Mouse (Mus musculus) forebrain, embryonic 16.5 days (tissue): Measurements from ENCODE around the gene Rhog. TPM values are rescaled to one million over a fixed set of nuclear protein-coding genes. Genes with fewer than 3 reads are reported as not detected.
A peak's percentile ranks its signal among the peaks of the same experiment; 100 is the strongest.

ENCODE experiments used
- ATAC-seq: fragments of 200-750 bp; cut with Nextera tagmentation; 2 replicates; pipeline ENCODE4 v1.8.0; 2017; ENCODE audit warnings: mild to moderate bottlenecking, moderate library complexity
- H3K27ac ChIP-seq: fragments of 300-500 bp; sonication (generic); 2 replicates; pipeline ENCODE4 v1.5.1; 2014; ENCODE audit warnings: low read length, control low read depth
- H3K27me3 ChIP-seq: fragments of 300-500 bp; sonication (generic); replicated peaks from 2 replicates; pipeline ENCODE4 v1.6.1; 2014; ENCODE audit warnings: low read length; ENCODE audit not compliant: control insufficient read depth, insufficient read depth
- H3K36me3 ChIP-seq: fragments of 300-500 bp; sonication (generic); 2 replicates; pipeline ENCODE4 v1.6.1; 2014; ENCODE audit not compliant: control insufficient read depth, insufficient read depth
- H3K4me1 ChIP-seq: fragments of 300-500 bp; sonication (generic); replicated peaks from 2 replicates; pipeline ENCODE4 v1.6.1; 2014; ENCODE audit warnings: low read length; ENCODE audit not compliant: control insufficient read depth, insufficient read depth
- H3K4me2 ChIP-seq: fragments of 300-500 bp; sonication (generic); 2 replicates; pipeline ENCODE4 v1.6.1; 2014; ENCODE audit warnings: mild to moderate bottlenecking, low read length, control low read depth
- H3K4me3 ChIP-seq: fragments of 300-500 bp; sonication (generic); replicated peaks from 2 replicates; pipeline ENCODE4 v1.5.1; 2014; ENCODE audit warnings: mild to moderate bottlenecking, low read length, control low read depth
- H3K9ac ChIP-seq: fragments of 300-500 bp; sonication (generic); replicated peaks from 2 replicates; pipeline ENCODE4 v1.6.1; 2014; ENCODE audit warnings: low read depth, low read length, control low read depth
- H3K9me3 ChIP-seq: fragments of 300-500 bp; sonication (generic); 2 replicates; pipeline ENCODE4 v1.6.1; 2016; ENCODE audit warnings: low read length; ENCODE audit not compliant: control insufficient read depth
- WGBS: fragments of 180-500 bp; shearing (Covaris S2); extraction: QIAGEN DNeasy Blood & Tissue Kit; methylation state at CpG from one replicate; pipeline ENCODE4 v1.1.7; 2014; 5-methylcytosine and 5-hydroxymethylcytosine counted together
- polyA plus RNA-seq: library from polyadenylated mRNA; unstranded; fragments of >200 nt; fragmentation: Nextera tagmentation; extraction: Ambion mirVana; gene quantifications from 2 replicates; pipeline ENCODE4 v1.2.1, GENCODE M21; 2015

Rhog gene
- polyA plus RNA-seq, 1 experiment from 2014 or later = 15.4 TPM

GRCm38 (mm10) chr7:102209756-102210721, 45.8 kb downstream of the Rhog start, which contains the start of the genes Nup98 and Pgap2:
TSS of gene Nup98 (minus strand) at chr7:102210176.
TSS of gene Pgap2 (plus strand) at chr7:102210208.
- Histone ChIP-seq H3K4me3 (peak within 1 kb of the TSS; percentile 67), H3K4me2 (peak within 1 kb of the TSS; percentile 87), H3K4me1 (peaks cover 9% of the 10 kb centered on the region), H3K36me3 (no peaks in the 10 kb centered on the region), H3K9me3 (no peaks in the 10 kb centered on the region), H3K27me3 (no peaks in the 10 kb centered on the region), H3K9ac (peak within 1 kb of the TSS; percentile 81), H3K27ac (peak within 1 kb of the TSS; percentile 82)
- ATAC-seq = peak; percentile 98
- WGBS = under 1% methylated on average over 75 of the region's 87 CpGs

DNA sequence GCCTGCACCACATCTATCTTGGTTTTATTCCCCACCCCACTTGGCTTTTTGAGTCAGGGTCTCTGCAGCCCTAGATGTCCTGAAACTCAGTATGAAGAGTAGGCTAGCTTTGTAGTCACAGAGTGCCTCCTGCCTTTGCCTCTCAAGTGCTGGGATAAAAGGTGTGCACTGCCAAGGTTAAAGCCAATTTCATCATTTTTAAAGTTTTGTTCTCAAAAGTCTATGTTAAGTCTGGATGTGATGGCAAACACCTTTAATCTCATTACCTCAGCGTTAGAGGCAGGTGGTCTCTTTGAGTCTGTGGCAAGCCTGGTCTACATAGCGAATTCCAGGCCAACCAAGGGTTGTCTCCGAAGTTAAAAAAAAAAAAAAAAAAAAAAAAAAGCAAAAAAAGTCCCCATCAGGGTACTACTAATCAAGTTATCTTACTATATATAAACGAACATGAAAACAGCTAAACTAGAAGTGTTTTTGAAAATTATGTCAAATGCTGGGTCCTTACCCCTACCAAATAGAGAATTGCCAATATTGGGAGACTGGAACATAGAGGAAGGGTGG, 47.0 kb downstream of the Rhog start:
- no peaks in the 10 kb centered on the region for H3K27me3 ChIP-seq
- H3K27ac ChIP-seq = no peak overlapping the region
- peak overlapping the region; percentile 67 for H3K4me3 ChIP-seq
- no peaks in the 10 kb centered on the region for H3K9me3 ChIP-seq
- H3K4me2 ChIP-seq = peak overlapping the region; percentile 87
- peaks cover 9% of the 10 kb centered on the region for H3K4me1 ChIP-seq
- no peak for ATAC-seq
- WGBS = 63% methylated on average over 4 of the region's 4 CpGs
- no peaks in the 10 kb centered on the region for H3K36me3 ChIP-seq
- peak overlapping the region; percentile 81 for H3K9ac ChIP-seq

- H3K27ac ChIP-seq = no peak overlapping the region
- H3K36me3 ChIP-seq = no peaks in the 10 kb centered on the region
- no peaks in the 10 kb centered on the region for H3K27me3 ChIP-seq
- 90% methylated on average over 1 of the region's 1 CpGs for whole genome bisulfite sequencing
- H3K9ac ChIP-seq = no peak overlapping the region
- H3K4me2 ChIP-seq = no peak overlapping the region
- no peak for ATAC-seq
- H3K9me3 ChIP-seq = no peaks in the 10 kb centered on the region
- peaks cover 9% of the 10 kb centered on the region for H3K4me1 ChIP-seq
- no peak overlapping the region for H3K4me3 ChIP-seq
Observed at GRCm38 (mm10) chr7:102205646-102206045, 50.2 kb downstream of the Rhog start.

DNA sequence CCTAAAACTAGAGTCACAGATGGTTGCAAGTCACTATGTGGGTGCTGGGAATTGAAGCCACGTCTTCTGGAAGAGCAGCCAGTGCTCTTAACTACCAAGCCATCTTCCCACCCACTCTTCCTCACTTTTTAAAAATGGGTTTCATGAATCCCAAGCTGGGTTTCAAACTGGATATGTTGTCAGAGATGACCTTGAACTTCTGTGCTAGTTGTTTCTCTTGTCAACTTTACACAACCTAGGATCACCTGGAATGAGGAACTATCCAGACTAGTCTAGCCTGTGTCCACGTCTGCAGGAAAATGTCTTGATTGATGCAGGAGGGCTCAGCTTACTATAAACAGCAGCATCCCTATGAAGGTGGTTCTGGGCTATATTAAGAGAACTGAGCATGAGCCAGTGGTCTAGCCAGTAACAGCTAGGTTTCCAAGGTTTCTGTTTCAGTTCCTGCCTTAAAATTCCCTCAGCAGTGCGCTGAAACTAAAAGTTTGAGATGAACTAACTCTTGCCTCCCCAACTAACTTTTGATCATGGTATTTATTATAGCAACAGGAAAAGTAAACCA, 51.5 kb downstream of the Rhog start:
- no peaks in the 10 kb centered on the region for H3K9me3 ChIP-seq
- no peak overlapping the region for H3K4me3 ChIP-seq
- 93% methylated on average over 3 of the region's 3 CpGs for WGBS
- H3K4me2 ChIP-seq = no peak overlapping the region
- ATAC-seq = no peak
- H3K9ac ChIP-seq = no peak overlapping the region
- H3K4me1 ChIP-seq = peaks cover 9% of the 10 kb centered on the region
- H3K36me3 ChIP-seq = no peaks in the 10 kb centered on the region
- no peak overlapping the region for H3K27ac ChIP-seq
- H3K27me3 ChIP-seq = no peaks in the 10 kb centered on the region

DNA sequence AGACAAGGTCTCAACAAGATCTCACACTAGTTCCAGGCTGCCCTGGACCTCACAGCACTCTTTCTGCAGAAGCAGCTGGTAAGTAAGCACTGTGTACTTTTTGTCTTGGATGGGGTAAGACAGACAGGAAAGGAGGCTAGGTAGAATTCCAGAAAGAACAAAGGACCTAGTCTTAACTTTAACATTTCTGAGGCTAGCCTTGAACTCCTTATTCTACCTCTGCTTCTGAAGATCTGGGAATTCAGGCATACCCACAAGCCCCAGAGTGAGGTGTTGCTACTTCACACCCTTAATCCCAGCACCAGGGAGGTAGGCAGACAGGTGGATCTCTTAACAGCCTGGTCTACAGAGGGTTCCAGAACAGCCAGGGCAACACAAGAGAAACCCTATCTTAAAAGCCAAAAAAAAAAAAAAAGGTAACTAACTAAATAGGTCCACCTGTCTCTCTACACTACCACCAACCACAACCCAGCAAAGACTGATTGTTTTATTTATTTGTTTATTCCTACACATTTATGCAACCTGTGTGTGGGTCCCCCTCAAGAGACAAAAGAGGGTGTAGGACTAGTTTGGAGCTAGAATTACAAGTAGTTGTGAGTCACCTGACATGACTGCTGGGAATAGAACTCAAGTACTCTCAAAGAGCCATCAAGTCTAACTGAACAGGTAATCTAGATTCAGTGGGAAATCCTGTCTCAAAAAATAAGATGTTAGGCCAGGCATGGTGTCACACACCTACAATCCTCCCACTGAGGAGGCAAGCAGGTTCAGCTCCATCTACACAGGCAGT, 54.7 kb downstream of the Rhog start:
- Histone ChIP-seq H3K4me3 (no peak overlapping the region), H3K9me3 (no peaks in the 10 kb centered on the region), H3K9ac (no peak overlapping the region), H3K27ac (no peak overlapping the region), H3K27me3 (no peaks in the 10 kb centered on the region), H3K4me2 (no peak overlapping the region), H3K4me1 (no peaks in the 10 kb centered on the region), H3K36me3 (no peaks in the 10 kb centered on the region)
- no peak for ATAC-seq

DNA sequence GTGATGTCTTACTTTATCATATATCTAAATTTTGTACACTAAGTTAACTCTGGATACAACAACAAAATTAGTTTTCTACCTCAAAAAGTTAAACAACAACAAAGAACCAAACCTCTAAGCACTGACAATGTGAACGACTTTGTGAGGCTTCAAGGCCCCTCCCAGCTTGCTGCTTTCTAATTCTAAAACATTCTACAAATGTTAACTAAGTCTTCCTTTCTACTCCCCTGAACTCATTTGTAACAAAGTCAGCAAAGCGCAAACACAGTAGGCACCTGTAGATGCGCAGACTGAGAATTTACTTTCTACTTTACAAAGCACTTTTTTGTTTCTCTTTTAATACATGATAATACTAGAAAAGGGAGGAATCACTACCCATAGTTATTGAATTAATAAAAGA, 55.3 kb downstream of the Rhog start:
- WGBS = 86% methylated on average over 3 of the region's 3 CpGs
- Histone ChIP-seq H3K9me3 (no peaks in the 10 kb centered on the region), H3K36me3 (no peaks in the 10 kb centered on the region), H3K4me2 (no peak overlapping the region), H3K9ac (no peak overlapping the region), H3K27me3 (no peaks in the 10 kb centered on the region), H3K4me3 (no peak overlapping the region), H3K4me1 (no peaks in the 10 kb centered on the region), H3K27ac (no peak overlapping the region)
- ATAC-seq = no peak

GRCm38 (mm10) chr7:102192356-102192755, 63.5 kb downstream of the Rhog start:
- H3K36me3 ChIP-seq = peaks cover 28% of the 10 kb centered on the region

More at GRCm38 (mm10) chr7:102192356-102192755, 63.5 kb downstream of the Rhog start:
- Histone ChIP-seq H3K27ac (no peak overlapping the region), H3K27me3 (no peaks in the 10 kb centered on the region), H3K9ac (no peak overlapping the region), H3K9me3 (no peaks in the 10 kb centered on the region), H3K4me1 (no peaks in the 10 kb centered on the region), H3K4me2 (no peak overlapping the region), H3K4me3 (no peak overlapping the region)
- ATAC-seq = no peak
- WGBS = 94% methylated on average over 1 of the region's 1 CpGs
